Mouse (Mus musculus) adrenal gland (tissue): ENCODE data around the gene Scpep1.
"Not testable (repeated sequence)": the region's sequence is repeated elsewhere in the genome, so short reads cannot be mapped to it uniquely, and the experiment has no call there.

Experiments used
- intact Hi-C: fragments of 180-260 bp; cut with DNase I; formaldehyde crosslinking; loops from one replicate; pipeline ENCODE4 v1.15.1; 2025
- long read RNA-seq, 2 experiments: library from polyadenylated mRNA; unstranded; transcript quantifications; one replicate each; pipeline ENCODE4 v2.0.0; 2020; ENCODE audit warnings: borderline replicate concordance in 1 of 2; ENCODE audit not compliant: insufficient replicate concordance in 1 of 2

The Scpep1 gene
- long read RNA-seq, experiment 1, transcript Scpep1-201 (13 exons, 2,097 nt) = major isoform, 313 of 330 reads
- long read RNA-seq, experiment 1, partial matches to known transcripts = 11 of 330 reads
- long read RNA-seq, experiment 1, other reads (novel, unspliced or antisense) = 6 of 330 reads
- long read RNA-seq, experiment 2, transcript Scpep1-201 (13 exons, 2,097 nt) = major isoform, 325 of 344 reads
- long read RNA-seq, experiment 2, partial matches to known transcripts = 15 of 344 reads
- long read RNA-seq, experiment 2, other reads (novel, unspliced or antisense) = 4 of 344 reads

GRCm38 (mm10) chr11:88955217-88955969 lies at the start of gene Scpep1:
Gene Scpep1 (minus strand): TSS chr11:88955465.
- intact Hi-C loops = no loop called here

- intact Hi-C loops = no loop called here
Observed at GRCm38 (mm10) chr11:89003726-89004125, 48.5 kb upstream of the Scpep1 start.

GRCm38 (mm10) chr11:89003078-89003477 lies 47.8 kb upstream of the Scpep1 start:
- intact Hi-C loops = no loop called here

GRCm38 (mm10) chr11:89002621-89003020 lies 47.4 kb upstream of the Scpep1 start:
- intact Hi-C loops = no loop called here

- intact Hi-C loops = no loop called here
Observed at GRCm38 (mm10) chr11:89002068-89002467, 46.8 kb upstream of the Scpep1 start.

GRCm38 (mm10) chr11:89001569-89001968 lies 46.3 kb upstream of the Scpep1 start:
- intact Hi-C loops = no loop called here

- intact Hi-C loops = no loop called here
Observed at GRCm38 (mm10) chr11:89000527-89000819, 45.2 kb upstream of the Scpep1 start.

- intact Hi-C loops = no loop called here
Observed at GRCm38 (mm10) chr11:88999723-89000526, 44.7 kb upstream of the Scpep1 start.

- intact Hi-C loops = no loop called here
Observed at GRCm38 (mm10) chr11:88998974-88999722, 43.9 kb upstream of the Scpep1 start, which contains the start of gene Trim25. Gene Trim25 (plus strand): TSS chr11:88999376.

GRCm38 (mm10) chr11:88998406-88998805 lies 43.1 kb upstream of the Scpep1 start:
- intact Hi-C loops = no loop called here

GRCm38 (mm10) chr11:88997343-88997742 lies 42.1 kb upstream of the Scpep1 start:
- intact Hi-C loops = not testable (repeated sequence)

- intact Hi-C loops = no loop called here
Observed at GRCm38 (mm10) chr11:88996427-88996826, 41.2 kb upstream of the Scpep1 start.

GRCm38 (mm10) chr11:88995616-88996015 lies 40.4 kb upstream of the Scpep1 start:
- intact Hi-C loops = no loop called here

GRCm38 (mm10) chr11:88994492-88994891 lies 39.2 kb upstream of the Scpep1 start:
- intact Hi-C loops = no loop called here

- intact Hi-C loops = loop anchor here (2.0 kb wide), 1 partner anchor 45 kb away; no protein-coding TSS in a partner anchor
Observed at GRCm38 (mm10) chr11:88993625-88994024, 38.4 kb upstream of the Scpep1 start.

GRCm38 (mm10) chr11:88993186-88993585 lies 37.9 kb upstream of the Scpep1 start:
- intact Hi-C loops = loop anchor here (2.0 kb wide), 1 partner anchor 46 kb away; no protein-coding TSS in a partner anchor

- intact Hi-C loops = no loop called here
Observed at GRCm38 (mm10) chr11:88989530-88989929, 34.3 kb upstream of the Scpep1 start.

GRCm38 (mm10) chr11:88988956-88989355 lies 33.7 kb upstream of the Scpep1 start:
- intact Hi-C loops = no loop called here

GRCm38 (mm10) chr11:88986616-88987015 lies 31.4 kb upstream of the Scpep1 start:
- intact Hi-C loops = no loop called here

GRCm38 (mm10) chr11:88981337-88981736 lies 26.1 kb upstream of the Scpep1 start:
- intact Hi-C loops = no loop called here

GRCm38 (mm10) chr11:88977188-88977587 lies 21.9 kb upstream of the Scpep1 start:
- intact Hi-C loops = no loop called here
